Mouse (Mus musculus) natural killer cell, adult 2 months (primary cell): Measurements from ENCODE around the gene Fmnl3.

ENCODE experiments used
- DNase-seq, 2 experiments: peaks; one replicate each; pipeline ENCODE4 v3.0.0; 2022; ENCODE audit warnings: low spot score in 2 of 2

Fmnl3 gene

GRCm38 (mm10) chr15:99343414-99344147, 26.7 kb downstream of the Fmnl3 start:
- no peak for DNase-seq

- no peak for DNase-seq
Measured at GRCm38 (mm10) chr15:99342194-99342981, 27.9 kb downstream of the Fmnl3 start.

GRCm38 (mm10) chr15:99341102-99341501, 29.2 kb downstream of the Fmnl3 start:
- peak; percentile 79 to 83 for DNase-seq

- no peak for DNase-seq
Measured at GRCm38 (mm10) chr15:99339669-99340068, 30.6 kb downstream of the Fmnl3 start.

- DNase-seq: no peak
Measured at GRCm38 (mm10) chr15:99338916-99339315, 31.4 kb downstream of the Fmnl3 start.

GRCm38 (mm10) chr15:99335801-99336320, 34.4 kb downstream of the Fmnl3 start:
- peak; percentile 34 to 52 for DNase-seq

GRCm38 (mm10) chr15:99334500-99334899, 35.8 kb downstream of the Fmnl3 start:
- no peak for DNase-seq

- DNase-seq: no peak
Measured at GRCm38 (mm10) chr15:99333676-99334065, 36.6 kb downstream of the Fmnl3 start.

GRCm38 (mm10) chr15:99332921-99333675, 37.2 kb downstream of the Fmnl3 start:
- peak; percentile 78 to 86 for DNase-seq

- no peak for DNase-seq
Measured at GRCm38 (mm10) chr15:99332111-99332510, 38.2 kb downstream of the Fmnl3 start.

- DNase-seq: no peak
Measured at GRCm38 (mm10) chr15:99331341-99331740, 38.9 kb downstream of the Fmnl3 start.

- DNase-seq: no peak
Measured at GRCm38 (mm10) chr15:99330324-99330723, 40.0 kb downstream of the Fmnl3 start.

GRCm38 (mm10) chr15:99328011-99328410, 42.3 kb downstream of the Fmnl3 start:
- no peak for DNase-seq

GRCm38 (mm10) chr15:99326959-99327358, 43.3 kb downstream of the Fmnl3 start:
- peak; percentile 42 to 67 for DNase-seq

- no peak for DNase-seq
Measured at GRCm38 (mm10) chr15:99326407-99326806, 43.9 kb downstream of the Fmnl3 start.

- DNase-seq: no peak
Measured at GRCm38 (mm10) chr15:99325598-99325997, 44.7 kb downstream of the Fmnl3 start.

GRCm38 (mm10) chr15:99324151-99324550, 46.1 kb downstream of the Fmnl3 start:
- no peak for DNase-seq

GRCm38 (mm10) chr15:99320978-99321377, 49.3 kb downstream of the Fmnl3 start:
- no peak for DNase-seq

GRCm38 (mm10) chr15:99320168-99320674, 50.1 kb downstream of the Fmnl3 start:
- no peak for DNase-seq

GRCm38 (mm10) chr15:99319411-99319871, 50.8 kb downstream of the Fmnl3 start:
- DNase-seq: no peak

- DNase-seq: no peak
Measured at GRCm38 (mm10) chr15:99318861-99319410, 51.3 kb downstream of the Fmnl3 start.
